Mouse (Mus musculus) C2C12 (cell line): ENCODE measurements around the gene Sdhaf1. TPM values are rescaled to one million over a fixed set of nuclear protein-coding genes. Genes with fewer than 3 reads are reported as not detected.

Experiments used
- H3K27me3 ChIP-seq: one replicate; pipeline ENCODE4 v1.6.1; 2011; ENCODE audit not compliant: control insufficient read depth, insufficient read depth, insufficient read length
- H3K36me3 ChIP-seq: one replicate; pipeline ENCODE4 v1.6.1; 2011; ENCODE audit not compliant: control insufficient read depth, insufficient read depth
- H3K4me3 ChIP-seq: one replicate; pipeline ENCODE4 v1.5.1; 2011; ENCODE audit warnings: mild to moderate bottlenecking, control low read depth; ENCODE audit not compliant: poor library complexity, insufficient read depth, severe bottlenecking
- H3K79me2 ChIP-seq: one replicate; pipeline ENCODE4 v1.6.1; 2011; ENCODE audit not compliant: control insufficient read depth, insufficient read depth
- H3K79me3 ChIP-seq: one replicate; pipeline ENCODE4 v1.6.1; 2011; ENCODE audit warnings: low read depth, control low read depth
- H3ac ChIP-seq: one replicate; pipeline ENCODE3; 2011; ENCODE audit warnings: low read depth; ENCODE audit not compliant: control insufficient read depth, insufficient read length
- CEBPB ChIP-seq: IDR thresholded peaks from one replicate; pipeline ENCODE4 v1.6.1; 2011; ENCODE audit warnings: low read depth, mild to moderate bottlenecking, control low read depth, moderate library complexity
- CTCF ChIP-seq: IDR thresholded peaks from one replicate; pipeline ENCODE4 v1.5.1; 2011; ENCODE audit not compliant: control insufficient read depth, insufficient read depth, insufficient read length
- FOSL1 ChIP-seq: IDR thresholded peaks from one replicate; pipeline ENCODE4 v1.8.0; 2011; ENCODE audit warnings: mild to moderate bottlenecking, low read length; ENCODE audit not compliant: poor library complexity, insufficient read depth, severe bottlenecking
- MAX ChIP-seq: IDR thresholded peaks from one replicate; pipeline ENCODE4 v1.6.1; 2011; ENCODE audit warnings: mild to moderate bottlenecking, control low read depth
- MYOD1 ChIP-seq: IDR thresholded peaks from one replicate; pipeline ENCODE4 v1.6.1; 2011; ENCODE audit warnings: low read depth; ENCODE audit not compliant: control insufficient read depth, insufficient read length
- MYOG ChIP-seq: IDR thresholded peaks from one replicate; pipeline ENCODE4 v1.6.1; 2011; ENCODE audit not compliant: control insufficient read depth, insufficient read length; ENCODE audit errors: extremely low read depth
- USF1 ChIP-seq: IDR thresholded peaks from one replicate; pipeline ENCODE4 v1.6.1; 2011; ENCODE audit warnings: low read depth, mild to moderate bottlenecking, control low read depth, moderate library complexity
- long read RNA-seq, 2 experiments: library from polyadenylated mRNA; unstranded; transcript quantifications; one replicate each; pipeline ENCODE4 v2.0.0; 2019 to 2020
- polyA plus RNA-seq: library from polyadenylated mRNA; unstranded; fragments of >200 nt; fragmentation: generic; extraction: Trizol; gene quantifications from one replicate; pipeline ENCODE4 v1.2.1, GENCODE M21; 2012; ENCODE audit warnings: missing spikeins

Gene Sdhaf1
- 9.9 TPM for polyA plus RNA-seq
- long read RNA-seq, experiment 1, transcript Sdhaf1-201 (1 exons, 2,490 nt): major isoform, 13 of 13 reads
- long read RNA-seq, experiment 1, partial matches to known transcripts: 0 of 13 reads
- long read RNA-seq, experiment 1, other reads (novel, unspliced or antisense): 0 of 13 reads
- long read RNA-seq, experiment 2, partial matches to known transcripts: 0 of 2 reads
- long read RNA-seq, experiment 2, other reads (novel, unspliced or antisense): 0 of 2 reads

DNA sequence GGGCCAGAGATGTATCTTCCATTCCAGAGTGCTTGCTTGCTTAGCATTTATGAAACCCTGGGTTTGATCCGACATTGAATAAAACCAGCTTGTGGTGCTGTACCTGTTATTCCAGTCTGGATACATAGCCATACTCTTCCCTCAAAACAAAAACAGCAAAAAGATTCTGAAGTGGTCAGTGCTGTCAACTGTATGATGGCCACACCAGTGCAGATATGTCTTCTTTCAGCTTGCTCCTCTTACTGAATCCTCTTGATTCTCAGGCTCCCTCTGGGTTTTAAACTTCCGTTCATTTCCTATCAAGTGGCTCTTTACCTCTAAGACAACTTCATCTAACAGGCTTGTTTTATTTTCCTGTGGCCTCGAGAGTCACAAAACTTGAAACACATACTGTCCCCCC, at the start of gene Sdhaf1:
Sdhaf1 (minus strand) TSS at position 101 of the 400 bp plus-strand sequence.
- no peak within 1 kb of the TSS for H3K4me3 ChIP-seq
- H3K79me2 ChIP-seq: peaks cover 4% of the 10 kb centered on the region
- H3K79me3 ChIP-seq: no peaks in the 10 kb centered on the region
- TF ChIP-seq MAX: no peak
- no peak for TF ChIP-seq FOSL1
- no peak for TF ChIP-seq USF1
- TF ChIP-seq MYOD1: no peak
- TF ChIP-seq CEBPB: no peak
- no peak for TF ChIP-seq CTCF
- TF ChIP-seq MYOG: no peak
- peaks cover 5% of the 10 kb centered on the region for H3K27me3 ChIP-seq
- no peaks in the 10 kb centered on the region for H3K36me3 ChIP-seq
- no peak within 1 kb of the TSS for H3ac ChIP-seq

DNA sequence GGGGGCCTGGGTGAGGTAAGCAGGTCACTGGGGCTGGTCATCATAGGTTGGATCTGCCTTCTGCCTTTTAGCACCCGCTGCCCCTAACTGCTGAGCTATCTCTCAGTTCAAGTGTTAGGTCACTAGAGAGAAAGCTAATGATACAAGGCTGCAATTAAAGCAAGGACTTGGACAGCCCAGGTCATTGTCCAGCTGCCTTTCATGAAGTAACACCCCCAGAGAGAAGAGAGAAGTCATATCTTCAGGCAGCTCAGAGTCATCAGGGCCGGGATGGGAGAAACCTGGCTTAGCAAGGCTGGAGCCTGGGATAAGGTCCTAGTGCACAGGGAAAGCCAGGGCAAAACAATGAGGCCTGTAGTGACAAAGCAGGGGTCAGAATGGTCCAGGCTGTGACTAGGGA, 43.8 kb upstream of the Sdhaf1 start:
- no peak for TF ChIP-seq FOSL1
- no peak for TF ChIP-seq MYOG
- no peak for TF ChIP-seq MYOD1
- no peak for TF ChIP-seq MAX
- TF ChIP-seq USF1: no peak
- no peak for TF ChIP-seq CTCF
- TF ChIP-seq CEBPB: no peak
- Histone ChIP-seq H3K27me3 (peaks cover 35% of the 10 kb centered on the region), H3K36me3 (no peaks in the 10 kb centered on the region), H3K79me3 (no peaks in the 10 kb centered on the region), H3K79me2 (no peaks in the 10 kb centered on the region), H3K4me3 (no peak overlapping the region), H3ac (no peak overlapping the region)

DNA sequence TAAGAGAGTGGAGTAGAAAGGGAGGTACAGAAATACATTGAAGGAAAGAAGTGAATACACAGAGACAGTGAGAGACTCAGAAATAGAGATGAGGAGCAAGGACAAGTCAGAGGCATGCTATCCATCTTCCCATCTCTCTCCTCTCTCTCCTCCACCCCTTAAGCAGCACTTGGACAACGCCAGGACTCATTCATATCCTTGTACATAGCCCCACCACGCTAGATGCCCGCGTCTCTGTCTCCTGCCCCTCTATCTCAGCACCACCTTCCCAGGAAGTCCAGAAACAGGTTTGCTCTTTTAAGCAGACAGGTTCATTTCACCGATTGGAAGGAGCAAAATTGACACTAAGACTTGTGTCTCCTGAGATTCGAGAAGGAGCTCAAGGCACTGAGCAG, 39.6 kb upstream of the Sdhaf1 start:
- no peaks in the 10 kb centered on the region for H3K36me3 ChIP-seq
- H3K79me2 ChIP-seq: no peaks in the 10 kb centered on the region
- no peak for TF ChIP-seq CTCF
- TF ChIP-seq CEBPB: no peak
- TF ChIP-seq MYOD1: no peak
- no peak for TF ChIP-seq MAX
- no peak for TF ChIP-seq USF1
- no peak for TF ChIP-seq FOSL1
- TF ChIP-seq MYOG: no peak
- H3ac ChIP-seq: no peak overlapping the region
- H3K79me3 ChIP-seq: no peaks in the 10 kb centered on the region
- no peak overlapping the region for H3K4me3 ChIP-seq
- H3K27me3 ChIP-seq: peaks cover 52% of the 10 kb centered on the region

DNA sequence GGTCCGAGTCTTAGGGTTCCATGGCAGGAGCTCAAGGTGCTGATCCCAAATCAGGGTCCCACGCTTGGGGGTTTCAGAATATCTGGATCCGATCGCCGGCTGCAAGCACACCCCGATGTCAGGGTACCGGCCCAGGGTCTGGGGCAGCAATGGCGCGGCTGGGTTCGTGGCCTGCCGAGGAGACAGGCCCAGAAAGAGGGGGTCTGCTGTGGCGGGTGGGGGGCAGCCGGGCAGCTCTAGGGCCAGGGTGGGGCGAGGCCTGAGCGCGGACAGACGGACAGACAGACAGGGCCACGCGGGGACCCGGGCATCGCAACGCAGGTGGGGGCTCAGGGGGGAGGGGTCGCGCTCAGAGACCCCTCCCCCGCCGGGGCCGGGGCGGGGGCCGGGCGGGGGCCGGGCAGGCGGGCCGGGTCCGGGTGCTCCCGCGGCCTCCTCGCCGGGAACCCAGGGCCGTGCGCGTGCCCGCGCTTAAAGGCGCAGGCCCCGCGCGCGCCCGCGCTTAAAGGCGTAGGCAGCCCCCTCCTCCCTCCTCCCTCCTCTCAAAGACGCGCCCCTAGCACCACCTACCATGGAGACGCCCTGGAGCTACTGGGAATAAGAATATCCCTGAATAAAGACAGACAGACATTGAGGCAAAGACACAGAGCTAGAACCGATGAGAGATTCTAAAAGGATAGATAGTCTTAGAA, 39.1 kb upstream of the Sdhaf1 start, which contains the start of gene Lrfn3:
Lrfn3 (minus strand) TSS at position 121 of the 692 bp plus-strand sequence.
- Histone ChIP-seq H3K27me3 (peaks cover 51% of the 10 kb centered on the region), H3K79me3 (no peaks in the 10 kb centered on the region), H3K79me2 (no peaks in the 10 kb centered on the region), H3K36me3 (no peaks in the 10 kb centered on the region), H3K4me3 (no peak within 1 kb of the TSS), H3ac (no peak within 1 kb of the TSS)
- TF ChIP-seq USF1 (no peak), MYOG (no peak)

DNA sequence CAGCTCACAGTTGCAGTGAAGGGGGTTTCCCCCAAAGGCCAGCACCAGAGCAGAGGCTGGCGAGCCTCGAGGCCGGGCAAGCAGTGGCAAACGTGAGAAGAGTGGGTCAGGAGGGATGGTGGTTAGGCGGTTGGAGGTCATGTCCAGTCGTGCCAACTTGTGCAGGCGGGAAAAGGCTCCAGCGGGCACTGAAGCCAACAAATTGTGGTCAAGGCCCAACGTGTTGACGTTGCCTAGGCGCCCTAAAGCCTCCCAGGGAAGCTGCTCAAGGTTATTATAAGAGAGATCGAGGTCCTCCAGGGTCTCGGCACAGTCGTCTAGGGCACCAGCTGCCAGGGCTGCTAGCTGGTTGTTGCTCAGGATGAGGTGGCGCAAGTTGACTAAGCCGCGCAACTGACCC, 36.3 kb upstream of the Sdhaf1 start:
- Histone ChIP-seq H3K36me3 (no peaks in the 10 kb centered on the region), H3K27me3 (peaks cover 61% of the 10 kb centered on the region), H3K79me3 (no peaks in the 10 kb centered on the region), H3ac (no peak overlapping the region), H3K4me3 (no peak overlapping the region), H3K79me2 (no peaks in the 10 kb centered on the region)
- no peak for TF ChIP-seq CTCF
- no peak for TF ChIP-seq MYOG
- no peak for TF ChIP-seq USF1
- TF ChIP-seq MAX: no peak
- no peak for TF ChIP-seq CEBPB
- TF ChIP-seq FOSL1: no peak
- TF ChIP-seq MYOD1: no peak
